Mouse (Mus musculus) C2C12 (cell line): ENCODE measurements around the gene Arhgap32.

Experiments
- CEBPB ChIP-seq: IDR thresholded peaks from one replicate; pipeline ENCODE4 v1.6.1; 2011; ENCODE audit warnings: low read depth, mild to moderate bottlenecking, control low read depth, moderate library complexity
- CTCF ChIP-seq: IDR thresholded peaks from one replicate; pipeline ENCODE4 v1.5.1; 2011; ENCODE audit not compliant: control insufficient read depth, insufficient read depth, insufficient read length
- FOSL1 ChIP-seq: IDR thresholded peaks from one replicate; pipeline ENCODE4 v1.8.0; 2011; ENCODE audit warnings: mild to moderate bottlenecking, low read length; ENCODE audit not compliant: poor library complexity, insufficient read depth, severe bottlenecking
- MAX ChIP-seq: IDR thresholded peaks from one replicate; pipeline ENCODE4 v1.6.1; 2011; ENCODE audit warnings: mild to moderate bottlenecking, control low read depth
- MYOD1 ChIP-seq: IDR thresholded peaks from one replicate; pipeline ENCODE4 v1.6.1; 2011; ENCODE audit warnings: low read depth; ENCODE audit not compliant: control insufficient read depth, insufficient read length
- MYOG ChIP-seq: IDR thresholded peaks from one replicate; pipeline ENCODE4 v1.6.1; 2011; ENCODE audit not compliant: control insufficient read depth, insufficient read length; ENCODE audit errors: extremely low read depth
- USF1 ChIP-seq: IDR thresholded peaks from one replicate; pipeline ENCODE4 v1.6.1; 2011; ENCODE audit warnings: low read depth, mild to moderate bottlenecking, control low read depth, moderate library complexity

DNA sequence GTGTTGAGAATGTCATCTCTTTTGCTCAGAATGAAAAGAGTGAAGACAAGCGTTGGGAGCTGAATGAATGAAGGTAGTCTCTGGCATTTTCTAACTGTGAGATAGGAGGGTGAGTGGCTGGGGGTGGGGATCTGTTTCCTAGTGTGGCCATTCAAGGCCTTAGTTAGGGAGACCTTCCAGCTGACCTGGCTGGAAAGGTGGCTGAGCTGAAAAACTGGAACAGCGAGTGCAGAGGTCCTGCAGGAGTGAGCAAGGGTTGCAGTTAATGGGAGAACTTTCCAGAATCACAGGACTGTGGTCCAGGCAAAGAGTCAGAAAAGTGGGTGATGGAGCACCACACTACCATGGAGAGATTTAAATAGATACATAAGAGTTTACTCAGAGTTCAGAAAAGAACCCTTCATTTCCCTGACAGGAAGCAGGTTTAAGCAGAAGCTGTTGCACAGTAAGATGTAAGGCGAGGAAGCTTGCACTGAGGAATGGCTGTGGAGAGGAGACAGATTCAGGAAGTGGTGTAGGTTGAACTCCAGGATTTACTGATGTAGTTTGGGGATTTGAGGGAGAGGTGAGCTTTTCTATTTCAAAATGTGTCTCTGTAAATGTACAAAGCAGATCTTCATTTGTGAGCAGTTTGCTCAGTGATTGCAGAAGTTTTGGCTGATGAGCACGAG, 27.7 kb upstream of the Arhgap32 start:
- no peak for TF ChIP-seq CTCF
- no peak for TF ChIP-seq MYOG
- TF ChIP-seq MYOD1: no peak
- TF ChIP-seq MAX: no peak
- no peak for TF ChIP-seq CEBPB
- no peak for TF ChIP-seq USF1
- TF ChIP-seq FOSL1: no peak
